Mouse (Mus musculus): ENCODE measurements at regions not wholly inside any gene's neighbourhood (a gene's known extent, or its start where the extent isn't known, plus 50 kb on each side); places are given as distances from the start of the nearest gene placed in this dataset.

- DNase-seq (ENCODE audit: low read depth) = no peak
Measured at GRCm38 (mm10) chr3:34593279-34593678, 56.9 kb upstream of the Sox2 start.

GRCm38 (mm10) chr3:34577896-34578530 is 72.2 kb upstream of the Sox2 start:
- no peak for DNase-seq (ENCODE audit: low read depth)

GRCm38 (mm10) chr3:34577115-34577514 is 73.1 kb upstream of the Sox2 start:
- no peak for DNase-seq (ENCODE audit: low read depth)

GRCm38 (mm10) chr3:34576159-34576558 is 74.0 kb upstream of the Sox2 start:
- no peak for DNase-seq (ENCODE audit: low read depth)

GRCm38 (mm10) chr3:34574711-34575350 is 75.4 kb upstream of the Sox2 start:
- DNase-seq (ENCODE audit: low read depth) = no peak

- no peak for DNase-seq (ENCODE audit: low read depth)
Measured at GRCm38 (mm10) chr3:34573312-34573711, 76.9 kb upstream of the Sox2 start.

GRCm38 (mm10) chr3:34572081-34572480 is 78.1 kb upstream of the Sox2 start:
- DNase-seq (ENCODE audit: low read depth) = no peak

GRCm38 (mm10) chr3:34571630-34572029 is 78.6 kb upstream of the Sox2 start:
- no peak for DNase-seq (ENCODE audit: low read depth)

- peak; percentile 16 for DNase-seq (ENCODE audit: low read depth)
Measured at GRCm38 (mm10) chr3:34569998-34570397, 80.2 kb upstream of the Sox2 start.

- DNase-seq (ENCODE audit: low read depth) = no peak
Measured at GRCm38 (mm10) chr3:34568086-34568650, 82.0 kb upstream of the Sox2 start.

GRCm38 (mm10) chr3:34565386-34565785 is 84.8 kb upstream of the Sox2 start:
- DNase-seq (ENCODE audit: low read depth) = peak; percentile 5

GRCm38 (mm10) chr3:34562893-34563292 is 87.3 kb upstream of the Sox2 start:
- no peak for DNase-seq (ENCODE audit: low read depth)

GRCm38 (mm10) chr3:34561709-34562108 is 88.5 kb upstream of the Sox2 start:
- no peak for DNase-seq (ENCODE audit: low read depth)

GRCm38 (mm10) chr3:34559841-34560703 is 90.1 kb upstream of the Sox2 start:
- DNase-seq (ENCODE audit: low read depth) = no peak

GRCm38 (mm10) chr3:34558821-34559520 is 91.2 kb upstream of the Sox2 start:
- DNase-seq (ENCODE audit: low read depth) = no peak

- DNase-seq (ENCODE audit: low read depth) = no peak
Measured at GRCm38 (mm10) chr3:34552542-34553208, 97.5 kb upstream of the Sox2 start.

GRCm38 (mm10) chr3:34551069-34551468 is 99.1 kb upstream of the Sox2 start:
- DNase-seq (ENCODE audit: low read depth) = no peak

GRCm38 (mm10) chr3:34550189-34550588 is 100.0 kb upstream of the Sox2 start:
- no peak for DNase-seq (ENCODE audit: low read depth)

GRCm38 (mm10) chr3:34532451-34532850 is 117.8 kb upstream of the Sox2 start:
- no peak for DNase-seq (ENCODE audit: low read depth)

GRCm38 (mm10) chr3:34531836-34532235 is 118.4 kb upstream of the Sox2 start:
- no peak for DNase-seq (ENCODE audit: low read depth)

- no peak for DNase-seq (ENCODE audit: low read depth)
Measured at GRCm38 (mm10) chr3:34527546-34527945, 122.7 kb upstream of the Sox2 start.
